Mouse (Mus musculus): ENCODE results near the gene Micu2.

DNA sequence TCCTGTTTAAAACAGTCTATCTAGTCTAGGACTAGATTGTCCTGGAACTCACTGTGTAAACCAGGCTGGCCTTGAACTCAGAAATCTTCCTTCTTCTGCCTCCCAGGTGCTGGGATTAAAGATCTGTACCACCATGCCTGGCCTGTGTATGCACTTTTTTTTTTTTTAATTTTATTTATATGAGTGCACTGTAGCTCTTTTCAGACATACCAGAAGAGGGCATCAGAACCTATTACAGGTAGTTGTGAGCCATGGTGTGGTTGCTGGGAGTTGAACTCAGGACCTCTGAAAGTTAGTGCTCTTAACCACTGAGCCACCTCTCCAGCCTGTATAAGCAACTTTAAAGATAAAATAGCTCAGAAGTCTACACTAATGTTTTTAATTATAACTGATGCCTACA lies 118.0 kb downstream of the Micu2 start:
- TF ChIP-seq CTCF (IDR thresholded peaks at IDR 0.05; ENCODE audit: borderline replicate concordance, insufficient read depth, low read depth, low read length) (no peak), POLR2A (IDR thresholded peaks at IDR 0.05; ENCODE audit: borderline replicate concordance, insufficient read depth, low read length) (no peak)

All from cerebellum, adult 2 months (tissue).